ENCODE assay signal across 8 mouse cellular contexts in genomic region chr11:119354798-119355442, GRCm38 (mm10). TPM values are rescaled to one million over a fixed set of nuclear protein-coding genes. Genes with fewer than 3 reads are reported as not detected.
A peak's percentile ranks its signal among the peaks of the same experiment; 100 is the strongest.
DNase-seq lines count a peak whose midpoint lies in the region; ATAC-seq lines count a peak whose summit lies in the region.

No protein-coding gene starts in this region.

- no peaks in the 10 kb centered on the region for H3K27me3 ChIP-seq in forebrain, embryonic 13.5 days
- H3K27me3 ChIP-seq in hindbrain, embryonic 13.5 days = 0 out of 2 replicates have a peak, but pooled peaks cover 4% of the 10 kb centered on the region
- H3K27me3 ChIP-seq in limb, embryonic 15.5 days = no peaks in the 10 kb centered on the region
- H3K27me3 ChIP-seq in midbrain, embryonic 15.5 days (replicated peaks) = no peaks in the 10 kb centered on the region

- H3K9ac ChIP-seq in forebrain, embryonic 13.5 days = peak overlapping the region; percentile 71
- peak overlapping the region; percentile 77 for H3K9ac ChIP-seq in hindbrain, embryonic 13.5 days
- peak overlapping the region; percentile 72 for H3K9ac ChIP-seq in limb, embryonic 15.5 days
- peak overlapping the region; percentile 64 for H3K9ac ChIP-seq in midbrain, embryonic 15.5 days

- H3K4me3 ChIP-seq in forebrain, embryonic 13.5 days = peak overlapping the region; percentile 67
- peak overlapping the region; percentile 60 for H3K4me3 ChIP-seq in hindbrain, embryonic 13.5 days
- H3K4me3 ChIP-seq in limb, embryonic 15.5 days = peak overlapping the region; percentile 60
- peak overlapping the region; percentile 71 for H3K4me3 ChIP-seq in midbrain, embryonic 15.5 days

- H3K27ac ChIP-seq in forebrain, embryonic 13.5 days = peak overlapping the region; percentile 44
- 0 out of 2 replicates have a peak overlapping the region, but pooled peaks have one; percentile 8 for H3K27ac ChIP-seq in hindbrain, embryonic 13.5 days
- peak overlapping the region; percentile 57 for H3K27ac ChIP-seq in limb, embryonic 15.5 days
- H3K27ac ChIP-seq in midbrain, embryonic 15.5 days = peak overlapping the region; percentile 65

- no peaks in the 10 kb centered on the region for H3K9me3 ChIP-seq in forebrain, embryonic 13.5 days (replicated peaks)
- no peaks in the 10 kb centered on the region for H3K9me3 ChIP-seq in hindbrain, embryonic 13.5 days
- no peaks in the 10 kb centered on the region for H3K9me3 ChIP-seq in limb, embryonic 15.5 days
- H3K9me3 ChIP-seq in midbrain, embryonic 15.5 days = no peaks in the 10 kb centered on the region

- WGBS in forebrain, embryonic 13.5 days = 9% methylated on average over 23 of the region's 23 CpGs
- 9% methylated on average over 23 of the region's 23 CpGs for WGBS in hindbrain, embryonic 13.5 days
- 5% methylated on average over 23 of the region's 23 CpGs for WGBS in limb, embryonic 15.5 days
- WGBS in midbrain, embryonic 15.5 days = 9% methylated on average over 23 of the region's 23 CpGs

- peaks cover 17% of the 10 kb centered on the region for H3K4me1 ChIP-seq in forebrain, embryonic 13.5 days
- H3K4me1 ChIP-seq in hindbrain, embryonic 13.5 days (replicated peaks) = peaks cover 17% of the 10 kb centered on the region
- peaks cover 19% of the 10 kb centered on the region for H3K4me1 ChIP-seq in limb, embryonic 15.5 days
- peaks cover 12% of the 10 kb centered on the region for H3K4me1 ChIP-seq in midbrain, embryonic 15.5 days

- DNase-seq in ovary, adult 18-20 months (ENCODE audit: low spot score) = peak; percentile 87
- no peak for DNase-seq in ovary, postnatal 14 days (ENCODE audit: low spot score)
- DNase-seq in adrenal gland, postnatal 14 days = peak; percentile 65
- peak; percentile 22 to 31 for DNase-seq in thymus, postnatal 36 days

- 0 out of 2 replicates have a peak, but pooled peaks cover 5% of the 10 kb centered on the region for H3K36me3 ChIP-seq in forebrain, embryonic 13.5 days (ENCODE audit: poor library complexity, severe bottlenecking)
- H3K36me3 ChIP-seq in hindbrain, embryonic 13.5 days = no peaks in the 10 kb centered on the region
- H3K36me3 ChIP-seq in limb, embryonic 15.5 days = peaks cover 14% of the 10 kb centered on the region; the same call in 1 of the 2 replicates
- H3K36me3 ChIP-seq in midbrain, embryonic 15.5 days (replicated peaks) = no peaks in the 10 kb centered on the region

- ATAC-seq in forebrain, embryonic 13.5 days = no peak; the same call in 1 of the 2 replicates
- ATAC-seq in hindbrain, embryonic 13.5 days (ENCODE audit: low FRiP score) = no peak
- no peak for ATAC-seq in limb, embryonic 15.5 days (ENCODE audit: insufficient number of reproducible peaks, low FRiP score, low TSS enrichment, low read depth)
- no peak; the same call in 1 of the 2 replicates for ATAC-seq in midbrain, embryonic 15.5 days (replicated peaks)

- peak overlapping the region; percentile 82 for H3K4me2 ChIP-seq in forebrain, embryonic 13.5 days
- peak overlapping the region; percentile 73 for H3K4me2 ChIP-seq in hindbrain, embryonic 13.5 days
- H3K4me2 ChIP-seq in limb, embryonic 15.5 days = peak overlapping the region; percentile 91
- peak overlapping the region; percentile 93 for H3K4me2 ChIP-seq in midbrain, embryonic 15.5 days

RNA-seq across cellular contexts. Expression of gene Sgsh, which starts 0.4 kb away (rescaled TPM):
- 14.8 and 15.7 TPM in 2 replicates for total RNA-seq in adrenal gland, postnatal 14 days (2021)
- 4.6 and 4.7 TPM in 2 replicates for polyA plus RNA-seq in forebrain, embryonic 13.5 days (2015; fragmentation: Nextera tagmentation; extraction: Ambion mirVana)
- 4.7 and 5.5 TPM in 2 replicates for polyA plus RNA-seq in hindbrain, embryonic 13.5 days (2015; fragmentation: Nextera tagmentation; extraction: Ambion mirVana)
- polyA plus RNA-seq in limb, embryonic 15.5 days (2015; fragmentation: Nextera tagmentation; extraction: Ambion mirVana) = 6.9 and 8.0 TPM in 2 replicates
- polyA plus RNA-seq in midbrain, embryonic 15.5 days (2015; fragmentation: Nextera tagmentation; extraction: Ambion mirVana) = 5.2 and 6.6 TPM in 2 replicates

RNA-seq across cellular contexts. Expression of gene Slc26a11, which starts 0.4 kb away (rescaled TPM):
- total RNA-seq in adrenal gland, postnatal 14 days (2021) = 7.5 and 9.7 TPM in 2 replicates
- 4.6 and 4.9 TPM in 2 replicates for polyA plus RNA-seq in forebrain, embryonic 13.5 days (2015; fragmentation: Nextera tagmentation; extraction: Ambion mirVana)
- polyA plus RNA-seq in hindbrain, embryonic 13.5 days (2015; fragmentation: Nextera tagmentation; extraction: Ambion mirVana) = 4.8 and 5.3 TPM in 2 replicates
- 10.7 and 11.1 TPM in 2 replicates for polyA plus RNA-seq in limb, embryonic 15.5 days (2015; fragmentation: Nextera tagmentation; extraction: Ambion mirVana)
- polyA plus RNA-seq in midbrain, embryonic 15.5 days (2015; fragmentation: Nextera tagmentation; extraction: Ambion mirVana) = 6.9 and 7.4 TPM in 2 replicates

RNA-seq across cellular contexts. Expression of gene Rnf213, which starts 38.0 kb away (rescaled TPM):
- 25.6 and 28.0 TPM in 2 replicates for total RNA-seq in adrenal gland, postnatal 14 days (2021)
- polyA plus RNA-seq in forebrain, embryonic 13.5 days (2015; fragmentation: Nextera tagmentation; extraction: Ambion mirVana) = 0.83 and 1.2 TPM in 2 replicates
- polyA plus RNA-seq in hindbrain, embryonic 13.5 days (2015; fragmentation: Nextera tagmentation; extraction: Ambion mirVana) = 0.70 and 0.94 TPM in 2 replicates
- polyA plus RNA-seq in limb, embryonic 15.5 days (2015; fragmentation: Nextera tagmentation; extraction: Ambion mirVana) = 3.1 and 3.7 TPM in 2 replicates
- polyA plus RNA-seq in midbrain, embryonic 15.5 days (2015; fragmentation: Nextera tagmentation; extraction: Ambion mirVana) = 1.4 and 1.6 TPM in 2 replicates

RNA-seq across cellular contexts. Expression of gene Card14, which starts 47.4 kb away (rescaled TPM):
- 0.30 and 0.38 TPM in 2 replicates for total RNA-seq in adrenal gland, postnatal 14 days (2021)
- not detected in 2 replicates for polyA plus RNA-seq in forebrain, embryonic 13.5 days (2015; fragmentation: Nextera tagmentation; extraction: Ambion mirVana)
- polyA plus RNA-seq in hindbrain, embryonic 13.5 days (2015; fragmentation: Nextera tagmentation; extraction: Ambion mirVana) = 0.06 and 0.09 TPM in 2 replicates
- 5.0 and 5.3 TPM in 2 replicates for polyA plus RNA-seq in limb, embryonic 15.5 days (2015; fragmentation: Nextera tagmentation; extraction: Ambion mirVana)
- polyA plus RNA-seq in midbrain, embryonic 15.5 days (2015; fragmentation: Nextera tagmentation; extraction: Ambion mirVana) = 0.34 and 0.37 TPM in 2 replicates

RNA-seq across cellular contexts. Expression of gene Eif4a3, which starts 55.0 kb away (rescaled TPM):
- 129 and 132 TPM in 2 replicates for total RNA-seq in adrenal gland, postnatal 14 days (2021)
- polyA plus RNA-seq in forebrain, embryonic 13.5 days (2015; fragmentation: Nextera tagmentation; extraction: Ambion mirVana) = 366 and 398 TPM in 2 replicates
- 266 and 296 TPM in 2 replicates for polyA plus RNA-seq in hindbrain, embryonic 13.5 days (2015; fragmentation: Nextera tagmentation; extraction: Ambion mirVana)
- polyA plus RNA-seq in limb, embryonic 15.5 days (2015; fragmentation: Nextera tagmentation; extraction: Ambion mirVana) = 314 and 316 TPM in 2 replicates
- polyA plus RNA-seq in midbrain, embryonic 15.5 days (2015; fragmentation: Nextera tagmentation; extraction: Ambion mirVana) = 261 and 266 TPM in 2 replicates

Comparison
In these comparisons a context has a peak if more than half of its experiments do, and no peak if none do; other contexts are left out.
1. H3K27ac ChIP-seq: peak in every context shown above with its lines; median percentile 65 in midbrain, embryonic 15.5 days; 57 in limb, embryonic 15.5 days; 44 in forebrain, embryonic 13.5 days; 8 in hindbrain, embryonic 13.5 days.